In the genomic region with DNA sequence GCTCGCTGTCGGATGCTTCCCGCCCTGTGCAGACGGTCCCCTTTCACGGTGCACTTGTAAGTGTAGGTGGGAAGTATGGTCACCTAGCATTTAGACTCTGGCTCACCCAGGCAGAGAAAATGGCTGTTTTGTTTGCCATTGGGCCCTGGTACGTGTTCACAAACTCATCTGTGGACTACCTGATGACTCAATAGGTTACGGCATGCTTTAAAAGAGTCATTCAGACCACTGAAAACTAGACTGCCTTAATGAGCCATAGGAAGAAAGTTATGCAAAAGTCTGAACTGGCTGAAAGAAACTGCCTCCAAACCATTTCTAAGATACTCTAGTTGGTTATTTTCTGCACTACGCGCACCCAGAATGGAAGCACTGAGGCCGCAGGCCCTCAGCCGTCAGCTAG, we compare ENCODE assay signal across 15 mouse cellular contexts. TPM values are rescaled to one million over a fixed set of nuclear protein-coding genes. Genes with fewer than 3 reads are reported as not detected.
DNase-seq lines count a peak whose midpoint lies in the region; TF ChIP-seq lines count a peak whose summit lies in the region.
"Had no signal": no experiment of that assay in that cellular context is flagged by ENCODE, and none has a peak within 500 bp of the region (broad histone marks: within the 10 kb centered on the region; RNA-seq: fewer than 3 reads in every experiment).

No protein-coding gene starts in this region.

- no peak for TF ChIP-seq CTCF in CH12.LX (conservative IDR thresholded peaks at IDR 0.05 in 1 of 2, IDR thresholded peaks at IDR 0.05 in 1 of 2; ENCODE audit: low read depth in 2 of 2, low read length in 2 of 2)

- peak; percentile 55 for TF ChIP-seq EP300 in CH12.LX (IDR thresholded peaks at IDR 0.05; ENCODE audit: low read length)

- no peak overlapping the region for H3K4me3 ChIP-seq in CH12.LX (replicated peaks in 1 of 3; ENCODE audit: low read depth in 2 of 3, low read length in 2 of 3, poor library complexity in 1 of 3)

- H3K27ac ChIP-seq in CH12.LX (ENCODE audit: insufficient read depth, low read depth) = no peak overlapping the region

- no peaks in the 10 kb centered on the region for H3K27me3 ChIP-seq in CH12.LX (replicated peaks)
- H3K27me3 ChIP-seq: Patski had no signal

- intact Hi-C loops in gastrocnemius, postnatal 36 days (cut with DNase I) = no loop called here

- no peaks in the 10 kb centered on the region for H3K4me1 ChIP-seq in CH12.LX (ENCODE audit: control insufficient read depth in 1 of 2, insufficient read depth in 2 of 2)

- in situ Hi-C loops in CH12.LX (cut with MboI; ENCODE audit: low pct_ligation_motif_present, low pct_unique_long_range_greater_than_20kb, low sequenced_read_pairs) = no loop called here

- H3K36me3 ChIP-seq in CH12.LX (replicated peaks in 1 of 2; ENCODE audit: control insufficient read depth in 1 of 2, insufficient read depth in 1 of 2, low read length in 1 of 2) = peaks cover 0 to 17% of the 10 kb centered on the region in 2 experiments

- no peak overlapping the region for H3K9ac ChIP-seq in CH12.LX (ENCODE audit: insufficient read depth, low read depth)

- no peaks in the 10 kb centered on the region for H3K9me3 ChIP-seq in CH12.LX (replicated peaks; ENCODE audit: low read length)

- DNase-seq in CH12.LX (ENCODE audit: extremely low read depth) = no peak
- no peak for DNase-seq in gastrocnemius, postnatal 36 days
- DNase-seq: adrenal gland, adult 2 months; adrenal gland, adult 8-10 months; adrenal gland, postnatal 10 days; adrenal gland, postnatal 14 days; adrenal gland, postnatal 25 days; adrenal gland, postnatal 36 days; B cell, adult 2 months; cerebellum, adult 11 months; cerebellum, adult 11-12 months; cerebellum, adult 18-20 months; cerebellum, adult 2 months; cerebellum, adult 8-10 months had no signal

- no peak overlapping the region for H3K4me2 ChIP-seq in CH12.LX (ENCODE audit: insufficient read depth, low read depth, poor library complexity, severe bottlenecking)

- H3K79me2 ChIP-seq in CH12.LX (replicated peaks; ENCODE audit: control insufficient read depth, extremely low read depth, insufficient read depth, poor library complexity, severe bottlenecking) = no peaks in the 10 kb centered on the region

- TF ChIP-seq RAD21 in CH12.LX (IDR thresholded peaks at IDR 0.05; ENCODE audit: low read depth, low read length) = no peak

- no peak for TF ChIP-seq POLR2A in CH12.LX (IDR thresholded peaks at IDR 0.05; ENCODE audit: low read depth, low read length)

- dilution Hi-C loops in CH12.LX (cut with MboI; ENCODE audit: extremely low pct_ligation_motif_present, extremely low pct_unique_long_range_greater_than_20kb, low sequenced_read_pairs) = no loop called here

TF ChIP-seq in CH12.LX, 34 proteins besides CTCF, POLR2A, EP300 and RAD21:
- no peak for TF ChIP-seq UBTF (IDR thresholded peaks at IDR 0.05; ENCODE audit: low read depth, low read length)
- no peak for TF ChIP-seq SMC3 (IDR thresholded peaks at IDR 0.05; ENCODE audit: low read depth, low read length)
- TF ChIP-seq ZMIZ1 (IDR thresholded peaks at IDR 0.05; ENCODE audit: low read depth, low read length) = no peak
- TF ChIP-seq MEF2A (IDR thresholded peaks at IDR 0.05; ENCODE audit: borderline replicate concordance, low read depth, low read length) = peak; percentile 67; the same call in 1 of the 2 replicates
- no peak for TF ChIP-seq TBP (conservative IDR thresholded peaks at IDR 0.05; ENCODE audit: low read depth, low read length)
- TF ChIP-seq MAX (IDR thresholded peaks at IDR 0.05; ENCODE audit: low read length) = no peak
- TF ChIP-seq CHD2 (IDR thresholded peaks at IDR 0.05; ENCODE audit: low read length) = no peak
- no peak for TF ChIP-seq MAFK (IDR thresholded peaks at IDR 0.05; ENCODE audit: insufficient replicate concordance, low read length)
- TF ChIP-seq ETS1 (conservative IDR thresholded peaks at IDR 0.05; ENCODE audit: low read depth, low read length) = peak; percentile 72
- TF ChIP-seq E2F4 (IDR thresholded peaks at IDR 0.05; ENCODE audit: insufficient replicate concordance, low read depth, low read length) = no peak
- no peak for TF ChIP-seq USF2 (conservative IDR thresholded peaks at IDR 0.05; ENCODE audit: low read depth, low read length)
- no peak for TF ChIP-seq HCFC1 (IDR thresholded peaks at IDR 0.05; ENCODE audit: low read depth, low read length)
- TF ChIP-seq JUND (conservative IDR thresholded peaks at IDR 0.05; ENCODE audit: low read depth, low read length) = peak; percentile 49; the same call in 1 of the 2 replicates
- TF ChIP-seq ZKSCAN1 (IDR thresholded peaks at IDR 0.05; ENCODE audit: borderline replicate concordance, low read depth, low read length) = no peak
- no peak for TF ChIP-seq GABPA (IDR thresholded peaks at IDR 0.05; ENCODE audit: insufficient replicate concordance, low read depth, low read length)
- 0 out of 2 replicates have a peak, but pooled peaks have one; percentile 19 for TF ChIP-seq MYC (IDR thresholded peaks at IDR 0.05; ENCODE audit: low read depth, low read length)
- no peak for TF ChIP-seq ZC3H11A (IDR thresholded peaks at IDR 0.05; ENCODE audit: low read depth, low read length)
- no peak for TF ChIP-seq SIN3A (IDR thresholded peaks at IDR 0.05; ENCODE audit: low read length)
- TF ChIP-seq NELFE (IDR thresholded peaks at IDR 0.05; ENCODE audit: low read depth, low read length) = no peak
- peak; percentile 76 for TF ChIP-seq BHLHE40 (IDR thresholded peaks at IDR 0.05; ENCODE audit: low read depth, low read length)
- TF ChIP-seq JUN (IDR thresholded peaks at IDR 0.05; ENCODE audit: insufficient read depth, low read depth, low read length) = peak; percentile 69
- no peak for TF ChIP-seq NRF1 (IDR thresholded peaks at IDR 0.05; ENCODE audit: low read depth, low read length)
- no peak for TF ChIP-seq MAZ (IDR thresholded peaks at IDR 0.05; ENCODE audit: low read depth, low read length)
- TF ChIP-seq MXI1 (IDR thresholded peaks at IDR 0.05; ENCODE audit: low read depth, low read length) = peak; percentile 38; the same call in 1 of the 2 replicates
- no peak for TF ChIP-seq PAX5 (IDR thresholded peaks at IDR 0.05; ENCODE audit: low read length)
- TF ChIP-seq KAT2A (IDR thresholded peaks at IDR 0.05; ENCODE audit: insufficient replicate concordance, low read length) = no peak
- TF ChIP-seq ZNF384 (IDR thresholded peaks at IDR 0.05; ENCODE audit: low read depth, low read length) = no peak
- peak; percentile 85 for TF ChIP-seq IRF4 (IDR thresholded peaks at IDR 0.05; ENCODE audit: low read depth, low read length)
- 0 out of 2 replicates have a peak, but pooled peaks have one; percentile 21 for TF ChIP-seq RCOR1 (conservative IDR thresholded peaks at IDR 0.05; ENCODE audit: low read depth, low read length)
- TF ChIP-seq USF1 (IDR thresholded peaks at IDR 0.05; ENCODE audit: low read depth, low read length) = no peak
- no peak for TF ChIP-seq CHD1 (IDR thresholded peaks at IDR 0.05; ENCODE audit: low read depth, low read length)
- TF ChIP-seq TCF12 (IDR thresholded peaks at IDR 0.05; ENCODE audit: low read depth, low read length) = no peak
- no peak for TF ChIP-seq POLR2AphosphoS2 (IDR thresholded peaks at IDR 0.05; ENCODE audit: low read depth, low read length)
- no peak for TF ChIP-seq ELF1 (IDR thresholded peaks at IDR 0.05; ENCODE audit: low read depth, low read length)

RNA-seq across cellular contexts. Expression of a gene that starts 18.6 kb away (rescaled TPM):
- 7.8 and 10.1 TPM in 2 replicates for total RNA-seq in CH12.LX (2012; rRNA removed)
- 6.3 and 7.1 TPM in 2 replicates for total RNA-seq in CH12.LX (2014; rRNA removed)
- 8.2 and 8.7 TPM in 2 replicates for polyA plus RNA-seq in CH12.LX (2012; ENCODE audit: insufficient read length, low read depth)
- 10 to 100 TPM; 65.8 to 68.8 TPM for total RNA-seq in gastrocnemius, postnatal 36 days (2021)

Comparison
In these comparisons a context has a peak if more than half of its experiments do, and no peak if none do; other contexts are left out.
1. RNA of a gene that starts 18.6 kb away (total RNA-seq): 65.8 to 68.8 TPM in gastrocnemius, postnatal 36 days; 6.3 to 10.1 TPM in CH12.LX; every median in the first group is over 4 times any median in the second.